ENCODE assay signal across 18 mouse cellular contexts in the genomic region with DNA sequence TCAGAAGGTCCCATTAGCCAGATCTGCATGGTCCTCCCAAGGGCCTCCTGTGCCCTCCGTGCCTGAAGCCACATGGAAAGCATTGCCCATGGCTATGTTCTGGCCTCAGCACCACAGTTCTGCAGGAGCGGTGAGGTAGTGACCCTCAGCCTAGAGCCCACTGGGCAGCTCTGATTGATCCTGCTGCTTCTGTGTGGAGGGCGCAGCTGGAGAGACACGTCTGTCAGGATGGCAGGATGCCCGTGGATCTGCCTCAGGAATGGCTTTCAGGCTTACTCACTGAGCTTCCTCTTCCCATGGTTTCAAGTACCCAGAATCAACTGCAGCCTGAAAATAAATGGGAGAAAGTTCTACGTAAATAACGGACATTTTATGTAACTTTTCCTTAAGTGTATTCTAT.
"Had no signal": no experiment of that assay in that cellular context is flagged by ENCODE, and none has a peak within 500 bp of the region (broad histone marks: within the 10 kb centered on the region; RNA-seq: fewer than 3 reads in every experiment).

No protein-coding gene starts in this region.

- H3K4me3 ChIP-seq: layer of hippocampus, adult 2 months; limb, embryonic 12.5 days; limb, embryonic 15.5 days; midbrain, embryonic 12.5 days; midbrain, embryonic 15.5 days had no signal

- H3K9ac ChIP-seq: limb, embryonic 12.5 days; limb, embryonic 15.5 days; liver, embryonic 14.5 days; liver, postnatal 0 days; lung, embryonic 14.5 days; midbrain, embryonic 12.5 days; midbrain, embryonic 15.5 days had no signal

- H3K27me3 ChIP-seq: limb, embryonic 12.5 days; limb, embryonic 15.5 days; midbrain, embryonic 12.5 days; midbrain, embryonic 15.5 days had no signal

- H3K9me3 ChIP-seq: limb, embryonic 12.5 days; limb, embryonic 15.5 days; midbrain, embryonic 12.5 days; midbrain, embryonic 15.5 days had no signal

- H3K4me2 ChIP-seq: limb, embryonic 12.5 days; limb, embryonic 15.5 days; liver, embryonic 11.5 days; lung, embryonic 14.5 days; midbrain, embryonic 12.5 days; midbrain, embryonic 15.5 days had no signal

- ATAC-seq: liver, postnatal 0 days; lung, postnatal 0 days; midbrain, embryonic 15.5 days had no signal

- H3K36me3 ChIP-seq: limb, embryonic 12.5 days; limb, embryonic 15.5 days; midbrain, embryonic 12.5 days; midbrain, embryonic 15.5 days had no signal

- DNase-seq: kidney, postnatal 25 days; layer of hippocampus, adult 9-11 months; liver, postnatal 0 days; lung, embryonic 14.5 days; thymus, adult 2 months; thymus, postnatal 14 days; thymus, postnatal 4 days had no signal

- H3K27ac ChIP-seq: kidney, postnatal 0 days; layer of hippocampus, adult 2 months; limb, embryonic 12.5 days; limb, embryonic 15.5 days; liver, embryonic 14.5 days; macrophage; midbrain, embryonic 12.5 days; midbrain, embryonic 15.5 days; stomach, postnatal 0 days had no signal
